Mouse (Mus musculus) layer of hippocampus, adult 18-20 months (tissue): ENCODE results near the gene 6330409D20Rik. TPM values are rescaled to one million over a fixed set of nuclear protein-coding genes. Genes with fewer than 3 reads are reported as not detected.
A peak's percentile ranks its signal among the peaks of the same experiment; 100 is the strongest.

Experiments
- DNase-seq, 2 experiments: peaks; one replicate each; pipeline ENCODE4 v3.0.0; 2022; ENCODE audit warnings: low spot score in 2 of 2
- long read RNA-seq: library from polyadenylated mRNA; stranded (forward); transcript quantifications from one replicate; pipeline ENCODE4 v2.0.0, GENCODE M21; 2021
- total RNA-seq, 2 experiments: library from RNA; stranded (reverse); gene quantifications; 2 replicates each; pipeline ENCODE4 v1.2.3; 2021

Gene 6330409D20Rik
- 1 to 10 TPM; 1.5 to 1.8 TPM for total RNA-seq
- long read RNA-seq, partial matches to known transcripts: 0 of 1 reads
- long read RNA-seq, other reads (novel, unspliced or antisense): 1 of 1 reads

GRCm38 (mm10) chr2:32740916-32741272 lies at the start of gene 6330409D20Rik:
Gene 6330409D20Rik, minus strand, starts transcription at chr2:32741016.
- DNase-seq: no peak

- no peak for DNase-seq
Observed at GRCm38 (mm10) chr2:32788581-32788980, 47.8 kb upstream of the 6330409D20Rik start.

- no peak for DNase-seq
Observed at GRCm38 (mm10) chr2:32787176-32787575, 46.4 kb upstream of the 6330409D20Rik start.

GRCm38 (mm10) chr2:32784048-32784681 lies 43.3 kb upstream of the 6330409D20Rik start, which contains the start of gene Cfap157:
Gene Cfap157, minus strand, starts transcription at chr2:32784428.
- no peak for DNase-seq

GRCm38 (mm10) chr2:32781710-32782109 lies 40.9 kb upstream of the 6330409D20Rik start:
- no peak for DNase-seq

GRCm38 (mm10) chr2:32779714-32780113 lies 38.9 kb upstream of the 6330409D20Rik start:
- DNase-seq: no peak

- peak; percentile 37 to 67 for DNase-seq
Observed at GRCm38 (mm10) chr2:32779131-32779530, 38.3 kb upstream of the 6330409D20Rik start.

- DNase-seq: no peak
Observed at GRCm38 (mm10) chr2:32778081-32778480, 37.3 kb upstream of the 6330409D20Rik start.

- DNase-seq: no peak
Observed at GRCm38 (mm10) chr2:32776192-32776591, 35.4 kb upstream of the 6330409D20Rik start.

- peak; percentile 96 to 98 for DNase-seq
Observed at GRCm38 (mm10) chr2:32775359-32776074, 34.7 kb upstream of the 6330409D20Rik start, which contains the start of the genes Ttc16 and Ptrh1. Gene Ttc16, minus strand, starts transcription at chr2:32775633. Gene Ptrh1, plus strand, starts transcription at chr2:32775786.

- no peak for DNase-seq
Observed at GRCm38 (mm10) chr2:32772626-32773279, 31.9 kb upstream of the 6330409D20Rik start.

GRCm38 (mm10) chr2:32771886-32772285 lies 31.1 kb upstream of the 6330409D20Rik start:
- no peak for DNase-seq

GRCm38 (mm10) chr2:32769327-32770085 lies 28.7 kb upstream of the 6330409D20Rik start:
- no peak for DNase-seq

GRCm38 (mm10) chr2:32768661-32769285 lies 28.0 kb upstream of the 6330409D20Rik start:
- DNase-seq: no peak

GRCm38 (mm10) chr2:32767241-32767640 lies 26.4 kb upstream of the 6330409D20Rik start:
- DNase-seq: no peak

- no peak for DNase-seq
Observed at GRCm38 (mm10) chr2:32763353-32763752, 22.5 kb upstream of the 6330409D20Rik start.

GRCm38 (mm10) chr2:32761859-32762258 lies 21.0 kb upstream of the 6330409D20Rik start:
- DNase-seq: no peak

- no peak for DNase-seq
Observed at GRCm38 (mm10) chr2:32761361-32761760, 20.5 kb upstream of the 6330409D20Rik start.

GRCm38 (mm10) chr2:32759001-32759400 lies 18.2 kb upstream of the 6330409D20Rik start:
- DNase-seq: peak in 1 of 2 experiments; percentile 28

- DNase-seq: no peak
Observed at GRCm38 (mm10) chr2:32758503-32758902, 17.7 kb upstream of the 6330409D20Rik start.
